Mouse (Mus musculus) CH12.LX (cell line): Measurements from ENCODE around the gene Sar1b.

Source experiments
- CTCF ChIP-seq, 2 experiments: IDR thresholded peaks in 1 of 2; conservative IDR thresholded peaks in 1 of 2; 2 replicates each; pipeline ENCODE4 v1.5.1; 2011 to 2012; ENCODE audit warnings: low read depth in 2 of 2, low read length in 2 of 2, improper control_type of control experiment in 1 of 2, inconsistent platforms in 1 of 2, mild to moderate bottlenecking in 1 of 2, moderate library complexity in 1 of 2
- MAFK ChIP-seq: IDR thresholded peaks from 2 replicates; pipeline ENCODE4 v1.6.1; 2011; ENCODE audit warnings: low read length, improper control_type of control experiment; ENCODE audit not compliant: insufficient replicate concordance
- RCOR1 ChIP-seq: conservative IDR thresholded peaks from 2 replicates; pipeline ENCODE4 v1.6.1; 2012; ENCODE audit warnings: low read depth, mild to moderate bottlenecking, inconsistent platforms, low read length, improper control_type of control experiment
- USF2 ChIP-seq: conservative IDR thresholded peaks from 2 replicates; pipeline ENCODE4 v1.6.1; 2011; ENCODE audit warnings: low read depth, low read length, improper control_type of control experiment
- ZNF384 ChIP-seq: IDR thresholded peaks from 2 replicates; pipeline ENCODE4 v1.6.1; 2012; ENCODE audit warnings: low read depth, low read length, improper control_type of control experiment, inconsistent platforms

DNA sequence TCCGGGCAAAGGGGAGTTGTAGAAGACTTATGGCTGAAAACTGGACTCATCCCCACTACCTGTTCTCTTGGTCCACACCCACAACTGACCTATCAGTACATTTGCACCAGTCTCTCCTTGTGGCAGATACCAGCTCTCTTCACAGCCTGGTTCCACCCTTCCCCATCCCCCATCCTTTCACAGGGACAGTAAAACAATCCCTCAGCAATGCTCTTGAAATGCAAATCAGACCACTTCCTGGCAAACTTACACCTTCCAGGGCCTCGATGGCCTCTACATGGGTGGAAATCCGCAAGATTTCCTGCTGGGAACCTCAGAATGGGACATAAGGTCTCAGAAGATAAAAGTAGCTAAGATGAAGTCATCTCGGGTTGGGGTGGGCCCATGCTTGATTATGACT is 59.2 kb downstream of the Sar1b start:
- TF ChIP-seq MAFK (no peak), ZNF384 (no peak), USF2 (no peak), RCOR1 (no peak; the same call in 1 of the 2 replicates), CTCF (conservative IDR thresholded peaks at IDR 0.05 in 1 of 2, IDR thresholded peaks at IDR 0.05 in 1 of 2; ENCODE audit: low read depth in 2 of 2, low read length in 2 of 2) (no peak)
